Mouse (Mus musculus) bone marrow, adult 2 months (tissue): ENCODE data around the gene Sec23b. TPM values are rescaled to one million over a fixed set of nuclear protein-coding genes. Genes with fewer than 3 reads are reported as not detected.

ENCODE experiments used
- H3K27ac ChIP-seq: fragments of 200-500 bp; 2 replicates; pipeline ENCODE4 v1.5.1; 2012; ENCODE audit warnings: low read depth, mild to moderate bottlenecking, control low read depth, inconsistent platforms, low read length; ENCODE audit not compliant: control insufficient read depth, poor library complexity, insufficient read depth
- H3K4me1 ChIP-seq: fragments of 200-500 bp; 2 replicates; pipeline ENCODE4 v1.6.1; 2011; ENCODE audit warnings: low read length; ENCODE audit not compliant: control insufficient read depth, insufficient read depth
- H3K4me3 ChIP-seq: fragments of 200-500 bp; replicated peaks from 2 replicates; pipeline ENCODE3; 2011; ENCODE audit warnings: mild to moderate bottlenecking, low read depth, low read length, control low read depth; ENCODE audit not compliant: control insufficient read depth
- CTCF ChIP-seq: fragments of 200-500 bp; IDR thresholded peaks from 2 replicates; pipeline ENCODE4 v1.5.1; 2011; ENCODE audit warnings: low read length, control low read depth; ENCODE audit not compliant: control insufficient read depth, insufficient read depth
- POLR2A ChIP-seq: fragments of 200-500 bp; IDR thresholded peaks from 2 replicates; pipeline ENCODE4 v1.6.1; 2011; ENCODE audit warnings: low read depth, mild to moderate bottlenecking, control low read depth, low read length, borderline replicate concordance; ENCODE audit not compliant: control insufficient read depth
- WGBS: fragments of 180-500 bp; shearing (Covaris S2); methylation state at CpG from one replicate; pipeline ENCODE4 v1.1.7; 2018; 5-methylcytosine and 5-hydroxymethylcytosine counted together
- polyA plus RNA-seq: library from polyadenylated mRNA; stranded (reverse); fragments of >200 nt; gene quantifications from 2 replicates; pipeline ENCODE4 v1.2.4, GENCODE M21; 2011; ENCODE audit warnings: low replicate concordance; ENCODE audit not compliant: missing spikeins, insufficient read depth, insufficient read length

Gene Sec23b
- polyA plus RNA-seq, 1 experiment, result 20.1 TPM

DNA sequence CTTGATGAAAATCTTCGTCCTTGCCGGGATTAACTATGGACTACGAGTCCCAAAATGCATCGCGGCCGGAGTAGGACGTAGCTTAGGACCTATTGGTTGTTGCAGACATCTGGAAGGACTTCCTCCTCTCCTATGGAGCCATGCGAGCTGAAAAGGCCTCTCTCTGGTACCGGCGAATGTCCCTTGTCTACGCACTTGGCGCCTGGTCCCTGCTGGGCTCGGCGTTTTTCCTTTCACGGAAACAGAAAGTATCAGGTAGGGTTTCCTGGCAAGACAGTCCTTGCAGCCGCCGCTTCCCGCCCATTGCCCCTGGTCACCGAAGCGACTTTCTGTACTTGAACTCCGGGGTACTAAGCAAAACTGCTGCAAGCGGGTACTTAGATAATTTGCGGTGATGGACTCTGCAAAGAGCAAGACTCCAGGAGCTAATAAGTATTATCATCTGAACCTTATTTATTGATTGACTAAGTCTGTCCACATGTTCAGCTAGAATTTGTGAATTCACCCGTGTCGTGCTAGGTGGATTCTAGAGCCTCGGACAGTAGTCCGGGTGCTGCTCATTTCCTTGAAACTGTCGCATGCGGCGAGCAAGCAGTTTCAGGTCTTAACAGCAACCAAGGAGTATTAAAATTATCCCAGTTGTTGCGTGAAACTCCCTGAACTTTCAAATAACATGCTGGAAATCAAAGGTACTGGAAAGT, 38.1 kb downstream of the Sec23b start, which contains the start of gene Smim26:
TSS of gene Smim26 (plus strand) at position 104 of the 701 bp plus-strand sequence.
- WGBS, result under 1% methylated on average over 31 of the region's 31 CpGs
- no peaks in the 10 kb centered on the region; the same call in 1 of the 2 replicates for H3K4me1 ChIP-seq
- H3K4me3 ChIP-seq, result peak within 1 kb of the TSS; percentile 60
- TF ChIP-seq CTCF (no peak), POLR2A (0 out of 2 replicates have a peak, but pooled peaks have one; percentile 28)
- no peak within 1 kb of the TSS for H3K27ac ChIP-seq

- 71% methylated on average over 2 of the region's 2 CpGs for WGBS
- Histone ChIP-seq H3K4me1 (no peaks in the 10 kb centered on the region; the same call in 1 of the 2 replicates), H3K4me3 (no peak overlapping the region), H3K27ac (no peak overlapping the region)
- no peak for TF ChIP-seq POLR2A
- TF ChIP-seq CTCF, result no peak
Observed at GRCm38 (mm10) chr2:144598006-144598405, 42.0 kb downstream of the Sec23b start.

DNA sequence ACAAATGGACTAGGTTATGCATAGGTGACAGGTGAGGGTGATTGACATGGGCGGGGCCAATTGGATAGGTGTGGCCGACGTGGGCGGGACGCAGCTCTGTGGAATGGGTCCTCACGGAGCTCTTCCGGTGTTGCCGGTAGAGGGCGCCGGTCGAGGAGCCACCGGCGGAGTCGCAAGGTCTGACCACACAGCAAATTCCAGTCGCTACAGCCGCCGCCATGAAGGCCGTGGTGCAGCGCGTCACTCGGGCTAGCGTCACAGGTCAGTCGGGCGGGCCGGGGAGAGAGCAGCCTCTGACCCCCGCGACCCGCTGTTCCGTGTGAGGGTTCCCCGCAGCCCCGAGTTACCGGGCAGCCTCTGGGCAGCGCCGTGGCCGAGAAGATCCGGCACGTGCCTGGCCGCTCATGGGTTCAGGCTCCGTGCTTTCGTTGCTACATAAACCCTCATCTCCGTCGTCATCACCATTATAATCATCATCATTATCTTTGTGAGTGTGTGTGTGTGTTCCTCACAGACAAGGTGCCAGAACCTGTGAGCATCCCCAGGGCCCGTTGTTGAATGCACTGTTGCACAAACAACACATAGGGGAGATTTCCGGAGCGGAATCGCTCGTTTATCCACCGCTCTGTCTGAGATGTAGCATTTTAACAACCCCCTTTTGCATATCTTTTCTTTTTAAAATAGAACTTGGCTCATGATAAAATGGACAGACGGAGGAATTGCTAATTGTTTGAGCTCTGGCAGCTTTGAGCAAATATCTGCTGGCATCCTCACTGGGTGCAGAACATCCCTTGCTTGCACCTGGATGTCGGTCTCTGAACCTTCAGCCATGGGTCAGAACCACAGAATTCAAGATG, 44.0 kb downstream of the Sec23b start, which contains the start of gene Dtd1:
TSS of gene Dtd1 (plus strand) at position 67 of the 857 bp plus-strand sequence.
- TF ChIP-seq POLR2A (peak; percentile 68; the same call in 1 of the 2 replicates), CTCF (peak; percentile 79)
- peak within 1 kb of the TSS; percentile 37 for H3K27ac ChIP-seq
- H3K4me1 ChIP-seq, result no peaks in the 10 kb centered on the region; the same call in 1 of the 2 replicates
- peak within 1 kb of the TSS; percentile 73 for H3K4me3 ChIP-seq
- WGBS, result 1% methylated on average over 50 of the region's 50 CpGs

DNA sequence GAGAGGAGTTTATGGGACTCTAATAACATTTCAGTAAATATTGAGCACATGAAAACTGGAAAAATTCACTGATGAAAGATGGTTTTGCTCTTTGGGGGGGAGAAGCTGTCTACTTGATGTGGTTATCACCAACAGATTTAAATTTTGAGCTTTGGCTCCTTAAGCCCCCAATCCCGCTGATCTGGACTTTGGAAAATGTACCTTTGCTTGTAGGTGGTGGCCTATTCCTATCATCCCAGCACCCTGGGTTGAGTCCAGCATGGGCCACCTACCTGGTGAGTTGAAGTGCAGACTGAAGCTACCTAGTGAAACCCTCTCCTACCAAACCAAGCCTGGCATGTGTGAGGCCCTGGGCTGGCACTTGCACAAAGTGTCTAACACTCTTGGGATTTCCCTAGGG, 45.5 kb downstream of the Sec23b start:
- 90% methylated on average over 1 of the region's 1 CpGs for WGBS
- Histone ChIP-seq H3K4me1 (no peaks in the 10 kb centered on the region; the same call in 1 of the 2 replicates), H3K27ac (no peak overlapping the region), H3K4me3 (no peak overlapping the region)
- TF ChIP-seq POLR2A, result no peak
- no peak for TF ChIP-seq CTCF

DNA sequence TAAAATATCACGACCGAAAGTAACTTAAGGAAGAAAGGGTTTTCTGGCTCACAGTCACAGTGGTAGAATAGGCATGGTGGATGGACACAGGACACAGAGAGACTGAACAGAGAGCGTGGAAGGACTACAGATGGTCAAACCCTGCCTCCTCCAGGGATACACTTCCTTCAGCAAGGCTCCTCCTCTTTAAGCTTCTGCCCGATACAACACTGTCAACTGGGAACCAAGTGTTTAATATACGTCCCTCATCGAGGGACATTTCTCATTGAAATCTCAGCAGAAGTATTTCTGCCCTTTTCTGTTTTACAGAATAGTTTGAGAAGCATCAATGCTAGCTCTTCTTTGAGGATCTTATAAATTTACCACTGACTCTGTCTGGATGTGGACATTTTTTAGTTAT, 57.9 kb downstream of the Sec23b start:
- TF ChIP-seq POLR2A, result no peak
- no peak for TF ChIP-seq CTCF
- Histone ChIP-seq H3K4me1 (no peaks in the 10 kb centered on the region), H3K27ac (no peak overlapping the region), H3K4me3 (no peak overlapping the region)
- 91% methylated on average over 6 of the region's 6 CpGs for WGBS

- 70% methylated on average over 16 of the region's 16 CpGs for whole genome bisulfite sequencing
- Histone ChIP-seq H3K4me3 (no peak overlapping the region), H3K4me1 (no peaks in the 10 kb centered on the region), H3K27ac (no peak overlapping the region)
- no peak for TF ChIP-seq POLR2A
- no peak for TF ChIP-seq CTCF
Observed at GRCm38 (mm10) chr2:144617074-144617874, 61.2 kb downstream of the Sec23b start.

DNA sequence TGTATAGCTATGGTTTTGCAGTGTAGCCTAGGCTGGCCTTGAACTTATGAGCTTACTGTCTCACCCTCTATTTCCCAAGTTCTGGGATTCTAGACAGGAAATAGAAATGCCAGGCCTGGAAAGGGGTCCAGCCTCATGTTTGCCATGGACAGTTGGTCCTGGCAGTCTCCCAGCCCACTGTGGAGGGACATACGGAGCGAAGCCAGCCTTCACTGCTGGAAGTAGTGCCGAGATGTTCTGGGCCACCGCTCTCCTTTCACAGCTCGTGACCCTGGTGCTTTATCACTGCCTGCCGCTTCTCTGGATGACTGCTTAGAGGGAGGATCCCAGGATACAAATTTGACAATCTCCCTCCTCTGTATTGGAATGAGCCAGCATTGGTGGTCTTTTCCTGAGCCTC, 65.5 kb downstream of the Sec23b start:
- H3K4me3 ChIP-seq, result no peak overlapping the region
- 93% methylated on average over 6 of the region's 6 CpGs for WGBS
- H3K27ac ChIP-seq, result no peak overlapping the region
- no peaks in the 10 kb centered on the region for H3K4me1 ChIP-seq
- TF ChIP-seq POLR2A (no peak), CTCF (no peak)
